Mouse (Mus musculus): ENCODE results near the gene Mlxip.

Gene Mlxip

DNA sequence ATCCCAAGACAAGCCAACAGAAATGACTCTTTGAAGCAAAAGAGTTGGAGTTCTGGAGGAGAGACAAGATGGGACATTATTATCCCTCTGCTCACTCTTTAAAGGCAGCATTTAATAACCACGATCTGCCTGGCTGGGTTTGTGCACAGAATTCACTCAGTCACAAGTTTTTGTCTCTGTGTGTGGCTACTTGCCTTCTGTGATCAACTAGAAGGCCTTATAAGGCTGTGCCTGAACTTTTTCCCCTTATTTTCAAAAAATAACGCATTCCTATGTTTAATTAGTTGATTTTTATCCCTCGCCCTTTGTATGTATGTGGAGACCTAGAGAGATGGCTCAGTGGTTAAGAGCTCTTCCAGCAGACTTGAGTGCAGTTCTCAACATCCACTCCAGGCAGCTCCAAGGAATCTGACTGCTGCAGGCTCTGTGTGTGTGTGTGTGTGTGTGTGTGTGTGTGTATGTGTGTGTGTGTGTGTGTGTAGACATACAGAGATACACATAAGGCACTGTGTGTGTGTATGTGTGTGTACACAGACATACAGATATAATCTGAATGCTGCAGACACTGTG, 37.8 kb downstream of the Mlxip start:
- DNase-seq (ENCODE audit: low spot score) = no peak

DNA sequence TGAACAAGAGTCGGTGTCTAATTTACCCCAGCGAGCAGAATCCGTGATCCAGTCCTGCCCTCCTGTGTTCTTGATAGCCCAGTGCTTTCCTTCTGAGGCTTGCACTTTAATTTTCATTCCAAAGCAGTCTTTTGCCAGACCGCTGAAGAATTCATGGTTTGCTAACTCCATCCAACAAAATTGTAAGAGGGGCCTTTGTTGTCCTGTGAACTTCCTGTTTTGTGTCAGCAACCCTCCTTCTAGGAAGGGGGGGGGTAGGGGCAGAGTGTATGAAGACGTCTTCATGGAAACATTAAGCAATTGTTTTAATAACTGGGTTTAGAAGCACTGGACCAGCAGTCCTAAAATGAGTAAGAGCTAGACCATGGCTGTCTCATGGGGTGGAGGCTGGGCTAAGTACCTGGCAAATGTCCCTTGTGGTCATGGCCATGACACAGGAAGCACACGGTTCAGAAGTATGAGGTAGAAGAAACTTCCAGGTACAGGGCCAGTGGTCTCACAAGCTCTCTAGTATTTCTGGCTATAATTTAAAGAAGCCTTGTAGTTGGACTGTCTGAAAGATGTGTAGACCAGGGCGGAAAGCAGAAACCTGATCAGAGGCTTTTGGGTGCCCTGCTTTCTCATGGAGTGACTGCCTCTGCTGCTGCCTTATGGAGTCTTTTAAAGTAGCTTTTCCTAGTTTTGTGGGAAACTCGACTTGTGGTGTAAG, 41.6 kb downstream of the Mlxip start:
- DNase-seq (ENCODE audit: low spot score) = no peak

DNA sequence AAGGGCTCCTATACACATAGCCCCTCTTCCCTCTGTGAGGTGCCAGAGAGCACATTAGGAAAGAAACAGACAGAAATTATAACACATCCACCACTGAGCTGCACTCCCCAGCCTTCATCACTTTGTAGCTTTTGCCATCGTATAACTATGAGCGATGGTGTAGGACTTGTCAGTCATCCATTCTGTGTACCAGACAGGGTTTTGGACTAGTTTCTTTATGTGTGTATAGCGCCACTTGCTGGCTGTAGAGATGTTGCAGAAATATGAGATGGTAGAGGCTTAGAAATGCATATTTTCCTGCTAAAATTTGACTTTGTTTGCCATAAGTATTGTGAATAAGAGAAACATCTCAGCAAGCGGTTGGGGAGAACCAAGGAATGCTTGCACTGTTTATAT, 42.2 kb downstream of the Mlxip start:
- no peak for DNase-seq (ENCODE audit: low spot score)

DNA sequence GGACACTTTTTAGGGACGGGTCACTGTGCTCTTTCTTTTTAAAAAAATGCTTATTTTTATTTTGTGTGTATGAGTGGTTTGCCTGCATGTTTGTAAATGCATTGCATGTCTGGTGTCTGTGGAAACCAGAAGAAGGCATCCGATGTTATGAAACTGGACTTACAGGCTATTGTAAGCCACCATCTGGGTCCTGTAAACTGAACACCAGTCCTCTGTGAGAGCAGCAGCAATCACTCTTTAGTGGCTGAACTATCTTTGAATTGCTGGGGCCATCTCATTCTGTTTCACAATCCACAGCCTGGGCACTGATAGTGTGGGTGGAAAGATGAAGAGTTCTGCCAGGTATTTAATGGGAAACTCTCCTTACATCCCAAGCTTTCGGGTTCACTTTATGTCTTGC, 43.8 kb downstream of the Mlxip start:
- DNase-seq (ENCODE audit: low spot score) = no peak

DNA sequence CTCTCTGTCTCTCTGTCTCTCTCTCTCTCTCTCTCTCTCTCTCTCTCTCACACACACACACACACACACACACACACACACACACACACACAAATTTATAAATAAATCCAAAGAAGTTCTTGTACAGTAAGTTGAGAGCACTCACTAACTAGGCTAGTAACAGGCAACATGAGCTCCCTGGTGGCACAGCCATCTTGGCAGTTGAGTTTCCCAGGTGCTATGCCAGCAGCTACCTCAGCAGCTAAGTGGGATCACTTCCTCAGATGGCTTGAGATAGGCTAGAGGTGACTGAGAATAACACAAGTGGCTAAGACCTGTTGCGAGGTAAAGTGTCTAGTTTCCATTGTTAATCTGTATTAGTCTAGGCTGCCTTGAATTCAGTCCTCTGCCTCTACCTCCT, 44.7 kb downstream of the Mlxip start:
- no peak for DNase-seq (ENCODE audit: low spot score)

DNA sequence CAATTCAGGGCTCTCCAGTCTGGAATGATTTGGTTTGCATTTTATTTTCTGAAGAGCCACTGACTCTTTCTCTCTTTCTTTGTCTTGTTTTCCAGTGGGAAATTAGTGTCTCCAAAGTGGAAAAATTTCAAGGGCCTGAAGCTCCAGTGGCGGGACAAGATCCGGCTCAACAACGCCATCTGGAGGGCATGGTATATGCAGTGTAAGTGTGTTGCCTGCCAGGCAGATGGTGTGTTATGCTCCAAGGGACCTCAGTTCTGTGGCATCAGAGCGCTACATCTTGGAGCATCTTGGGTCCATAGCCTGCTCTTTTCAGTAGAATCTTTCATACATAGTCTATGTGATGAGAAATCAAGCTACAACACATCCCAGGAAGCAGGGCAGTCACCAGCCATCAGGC, 45.3 kb downstream of the Mlxip start:
- no peak for DNase-seq (ENCODE audit: low spot score)

DNA sequence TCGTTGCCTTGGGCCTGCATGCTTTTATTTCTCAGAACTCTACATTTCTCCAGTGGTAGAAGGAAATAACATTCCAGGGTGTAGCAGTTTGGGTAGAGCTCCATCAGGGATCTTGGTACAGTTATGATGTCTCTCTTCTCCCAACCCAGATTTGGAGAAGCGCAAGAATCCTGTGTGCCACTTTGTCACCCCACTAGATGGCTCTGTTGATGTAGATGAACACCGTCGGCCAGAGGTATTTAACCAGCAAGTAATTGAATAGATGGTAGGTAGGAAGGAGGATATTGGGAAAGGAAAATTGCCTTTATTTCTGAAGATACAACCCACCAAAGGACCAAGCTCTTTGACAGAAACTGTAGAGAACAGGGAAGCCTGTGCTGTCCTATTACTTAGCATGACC, 46.1 kb downstream of the Mlxip start:
- DNase-seq (ENCODE audit: low spot score) = no peak

DNA sequence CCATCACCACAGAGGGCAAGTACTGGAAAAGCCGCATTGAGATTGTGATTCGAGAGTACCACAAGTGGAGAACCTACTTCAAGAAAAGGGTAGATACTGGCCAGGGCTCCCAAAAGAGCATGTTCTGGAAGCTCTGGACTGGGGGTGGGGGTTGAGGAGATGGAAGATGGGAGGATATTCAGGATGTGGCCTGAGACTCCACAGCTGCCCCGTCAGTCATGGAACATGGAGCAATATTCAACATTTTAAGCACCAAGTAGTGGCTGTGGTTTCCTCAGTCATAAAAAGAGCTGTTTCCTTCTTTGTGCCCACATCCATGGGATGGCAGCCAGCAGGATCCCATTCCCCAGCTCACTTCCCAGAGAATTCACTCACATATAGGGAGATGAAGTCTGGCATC, 47.7 kb downstream of the Mlxip start:
- no peak for DNase-seq (ENCODE audit: low spot score)

DNA sequence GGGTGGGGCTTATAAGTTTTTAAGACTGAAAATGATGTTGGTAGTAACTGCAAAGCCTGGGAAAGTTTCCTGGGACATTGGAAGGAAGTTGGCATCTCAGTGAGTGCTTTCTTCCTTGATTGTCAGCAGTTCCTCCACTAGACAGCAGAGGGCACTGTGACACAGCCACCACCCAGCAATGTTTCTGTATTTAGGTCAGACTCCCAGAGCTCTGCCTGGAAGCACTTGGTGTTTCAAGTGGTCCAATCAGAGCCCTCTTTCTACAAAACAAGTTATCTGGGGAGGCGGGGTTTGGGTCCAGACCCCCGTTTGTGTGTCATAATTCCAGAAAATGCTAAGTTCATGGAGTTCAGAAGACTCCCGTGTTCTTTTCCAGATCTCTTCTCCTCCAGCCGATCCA, 49.5 kb downstream of the Mlxip start:
- peak; percentile 45 for DNase-seq (ENCODE audit: low spot score)

DNA sequence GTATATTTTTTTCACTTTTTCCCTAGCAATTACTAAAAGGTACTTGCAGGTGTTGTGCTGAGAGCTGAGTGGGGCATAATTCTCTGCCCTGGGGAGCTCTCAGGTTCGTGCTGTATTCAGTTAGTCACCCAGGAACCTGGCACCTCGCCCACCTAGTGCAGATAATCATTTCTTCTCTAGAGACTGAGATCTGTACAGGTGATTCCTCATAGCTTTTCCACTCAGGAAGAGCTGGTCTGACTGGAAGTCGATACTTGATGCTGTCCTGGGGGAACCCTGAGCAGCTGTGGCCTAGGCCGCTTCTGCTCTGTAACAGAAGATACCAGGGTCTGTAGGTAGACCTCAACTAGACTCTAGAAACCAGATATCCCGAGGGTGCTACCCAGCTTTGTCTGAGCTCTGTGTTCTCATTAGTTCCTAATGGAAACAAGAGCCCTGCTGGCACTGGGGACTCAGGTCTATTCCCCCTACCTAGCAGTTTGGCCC, 50.3 kb downstream of the Mlxip start:
- DNase-seq (ENCODE audit: low spot score) = no peak

DNA sequence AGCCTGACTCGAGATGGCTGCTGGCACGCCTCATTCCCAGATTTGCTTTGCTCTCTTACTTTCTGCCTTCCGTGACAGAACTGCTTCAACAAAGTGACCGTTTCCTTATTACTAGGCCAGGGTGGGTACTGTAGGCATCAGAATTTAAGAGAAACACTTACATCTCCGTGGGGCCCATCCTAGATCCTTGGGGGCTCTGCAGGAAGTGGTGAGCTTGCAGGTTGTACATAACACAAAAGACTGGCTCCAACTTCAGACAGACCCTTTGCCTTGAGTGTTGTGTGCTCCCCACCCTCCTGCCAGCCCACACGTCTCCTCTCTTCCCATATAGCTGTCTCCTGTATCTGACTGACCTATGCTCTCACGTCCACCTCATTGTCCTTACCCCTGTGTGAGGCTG, 57.3 kb downstream of the Mlxip start:
- no peak for DNase-seq (ENCODE audit: low spot score)

DNA sequence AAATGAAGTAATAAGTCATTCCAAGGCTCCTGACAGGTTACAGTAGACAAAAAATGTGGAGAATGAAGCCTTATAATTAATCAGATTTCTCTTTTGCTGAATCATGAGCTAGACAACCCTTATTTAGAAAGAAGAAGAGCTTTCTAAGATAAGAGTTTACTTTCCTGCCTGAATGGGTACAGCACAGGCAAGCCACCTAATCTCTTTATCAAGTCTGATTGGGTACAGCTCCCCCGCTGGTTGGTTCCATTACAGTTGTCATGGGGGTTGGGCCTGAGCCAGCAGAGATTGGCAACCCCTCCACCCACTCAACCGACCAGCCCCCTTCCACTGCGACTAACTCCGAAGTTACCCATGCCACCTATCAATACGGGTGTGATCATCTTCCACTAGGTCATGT, 66.8 kb downstream of the Mlxip start:
- DNase-seq (ENCODE audit: low spot score) = no peak

DNA sequence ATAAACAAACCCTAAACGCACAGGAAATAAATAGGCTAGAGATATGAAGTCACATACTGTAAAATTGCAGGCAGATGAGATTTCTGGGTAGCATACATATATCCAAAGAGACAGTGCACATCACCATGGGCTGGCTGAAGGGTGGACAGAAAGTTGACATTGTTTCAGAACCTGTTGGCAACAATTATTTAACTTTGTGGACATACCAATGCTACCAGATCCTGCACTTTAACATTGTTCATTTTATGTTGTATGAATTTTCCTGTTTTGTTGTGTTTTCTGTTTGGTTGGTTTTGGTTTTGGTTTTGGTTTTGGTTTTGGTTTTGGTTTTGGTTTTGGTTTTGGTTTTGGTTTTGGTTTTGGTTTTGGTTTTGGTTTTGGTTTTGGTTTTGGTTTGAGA, 70.0 kb downstream of the Mlxip start:
- no peak for DNase-seq (ENCODE audit: low spot score)

DNA sequence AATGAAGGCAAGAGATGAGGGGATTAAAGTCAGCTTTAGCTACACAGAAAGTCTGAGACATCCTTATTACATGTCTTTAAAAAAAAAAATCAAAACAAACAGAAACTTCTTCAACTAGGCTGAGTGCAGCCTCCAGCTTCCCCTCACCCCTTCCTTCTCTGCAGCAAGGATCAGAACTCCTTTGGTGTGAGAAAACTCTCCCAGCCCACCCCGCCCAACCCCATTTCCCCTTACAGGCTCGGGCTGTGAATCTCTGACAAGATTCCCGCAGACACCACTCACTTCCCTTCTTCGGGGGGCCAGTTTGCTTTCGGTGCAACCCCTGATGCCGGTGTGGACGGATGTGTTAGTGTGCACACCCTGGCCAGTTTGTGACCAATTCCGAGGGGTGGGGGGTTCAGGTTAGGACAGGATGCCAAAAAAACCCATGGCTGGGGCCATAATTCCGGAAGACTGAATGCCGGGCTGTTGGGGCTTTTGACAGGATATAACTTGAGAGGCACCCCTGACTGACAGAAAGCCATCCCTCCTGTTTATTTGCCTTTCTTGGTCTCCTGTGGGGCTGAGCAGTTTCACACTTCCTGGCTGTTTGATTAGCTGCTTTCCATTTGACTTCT, 76.3 kb downstream of the Mlxip start:
- no peak for DNase-seq (ENCODE audit: low spot score)

DNA sequence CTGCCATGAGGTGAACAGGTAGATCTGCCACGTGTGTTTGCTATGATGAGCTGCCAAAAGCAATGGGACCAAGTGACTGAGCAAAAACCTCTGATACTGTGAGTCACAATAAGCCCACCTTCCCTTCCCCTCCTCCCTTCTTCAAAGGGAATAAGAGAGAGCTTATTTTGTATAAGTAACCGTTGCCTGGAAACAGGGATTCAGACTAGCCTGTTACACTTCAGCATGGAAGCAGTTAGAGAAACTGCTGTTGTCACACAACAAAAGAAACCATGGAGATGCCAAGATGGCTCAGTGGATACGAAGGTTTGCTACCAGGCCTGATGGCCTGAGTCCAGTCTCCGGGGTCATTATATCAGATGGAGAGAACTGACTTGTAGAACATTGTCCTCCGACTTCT, 79.2 kb downstream of the Mlxip start:
- DNase-seq (ENCODE audit: low spot score) = no peak

DNA sequence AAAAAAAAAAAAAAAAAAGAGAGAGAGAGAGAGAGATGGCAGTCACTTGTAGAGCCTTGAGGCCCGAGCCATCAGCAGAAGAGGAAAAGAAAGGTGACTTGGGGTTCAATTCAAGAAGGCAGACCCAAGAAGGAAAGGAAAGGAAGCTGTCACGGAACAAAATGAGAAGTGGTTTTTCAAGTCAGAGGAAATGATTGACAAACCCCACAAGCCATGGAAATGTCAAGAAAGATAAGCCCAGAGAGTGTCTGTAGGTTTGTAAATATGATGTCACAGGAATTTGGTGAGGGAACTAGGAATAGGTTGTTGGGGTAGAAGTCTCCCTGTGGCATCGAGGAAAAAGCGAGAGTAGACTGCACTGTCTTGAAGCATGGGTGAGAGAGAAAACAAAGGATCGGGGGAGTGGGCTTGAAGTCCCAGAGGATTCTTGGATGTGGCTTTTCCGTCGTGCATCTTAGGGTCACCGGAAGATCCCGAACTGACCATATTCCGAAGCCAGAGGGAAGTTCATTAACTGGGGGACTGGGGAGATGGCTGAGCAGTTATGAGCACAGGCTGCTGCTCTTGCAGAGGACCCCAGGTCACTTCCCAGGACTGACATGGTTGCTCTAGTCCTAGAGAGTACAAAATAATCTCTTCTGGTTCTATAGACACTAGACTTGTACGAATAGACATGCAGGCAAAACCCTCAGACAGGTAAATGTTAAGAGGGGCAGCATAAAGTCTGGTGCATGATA, 93.2 kb downstream of the Mlxip start:
- no peak for DNase-seq (ENCODE audit: low spot score)

DNA sequence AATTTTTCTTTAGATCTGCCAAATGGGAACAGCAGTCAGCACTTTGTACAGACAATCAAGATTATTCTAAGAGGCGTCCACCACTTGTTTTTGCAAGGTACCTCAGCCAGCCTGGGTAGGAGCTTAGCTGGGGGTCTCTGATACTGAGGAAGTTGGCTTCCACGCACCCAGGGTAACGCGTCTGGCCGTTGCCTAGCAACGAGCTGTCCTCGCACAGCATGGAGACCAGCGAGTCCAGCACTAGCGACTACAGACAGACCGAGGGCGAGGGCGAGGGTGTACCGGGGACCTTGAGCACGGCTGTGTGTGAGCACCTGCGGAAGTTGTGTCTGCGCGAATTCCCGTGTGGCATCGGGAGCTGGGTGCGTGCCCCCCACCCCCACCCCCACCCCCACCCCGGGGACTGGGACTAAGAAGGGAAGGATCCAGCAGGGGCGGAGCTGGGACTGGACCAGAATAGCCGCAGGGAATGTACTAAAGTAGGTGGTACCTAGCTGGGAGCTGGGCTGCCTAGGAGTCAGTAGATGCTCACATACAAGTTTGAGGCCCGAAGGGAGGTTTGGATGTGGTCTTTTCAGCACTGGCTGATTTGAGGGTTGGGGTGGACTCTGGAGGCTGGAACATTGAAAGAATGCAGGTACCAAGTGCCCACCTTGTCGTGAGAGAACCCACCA, 94.7 kb downstream of the Mlxip start, which contains the start of the genes Lrrc43 and Il31:
Gene Lrrc43 (plus strand): TSS at position 194 of the 674 bp plus-strand sequence.
Gene Il31 (minus strand): TSS at position 378 of the 674 bp plus-strand sequence.
- no peak for DNase-seq (ENCODE audit: low spot score)

DNA sequence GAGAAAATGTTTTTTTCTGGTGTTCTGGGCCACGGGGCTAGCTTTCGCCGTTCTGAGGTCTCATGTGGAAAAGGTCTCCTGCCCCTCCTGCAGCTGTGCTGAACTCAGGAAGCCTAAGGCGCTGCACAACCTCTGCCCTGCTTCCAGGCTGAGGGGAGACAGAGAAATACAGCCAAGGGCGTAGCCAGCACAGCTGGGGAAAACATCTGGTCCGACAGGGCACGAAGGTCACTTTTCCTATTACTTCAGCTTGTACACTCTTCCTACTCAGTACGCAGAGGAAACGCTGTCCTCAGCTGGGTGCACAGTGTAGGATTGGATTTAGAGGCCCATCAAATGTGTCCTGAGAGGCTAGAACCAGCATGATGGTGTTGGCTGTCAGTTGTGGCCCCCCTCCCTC, 95.3 kb downstream of the Mlxip start:
- DNase-seq (ENCODE audit: low spot score) = no peak

DNA sequence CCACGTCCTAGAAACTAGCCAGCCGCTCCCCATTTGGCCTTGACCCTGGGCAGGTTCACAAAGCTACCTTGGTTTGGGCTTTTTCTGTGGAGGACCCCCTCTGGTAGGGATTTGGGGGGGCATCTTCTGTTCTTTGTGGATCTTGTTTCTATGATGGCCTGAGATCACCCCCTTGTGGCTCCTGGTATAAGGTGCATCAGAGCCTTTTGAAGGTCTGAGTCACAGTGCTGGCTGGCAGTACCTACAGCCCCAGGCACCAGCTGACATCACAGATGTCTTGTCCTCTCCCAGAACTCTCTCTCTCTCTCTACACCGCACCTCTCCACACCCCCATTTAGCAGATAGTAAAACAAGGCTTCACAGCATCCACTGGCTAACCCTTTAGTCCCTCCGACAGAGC, 105.1 kb downstream of the Mlxip start:
- no peak for DNase-seq (ENCODE audit: low spot score)

DNA sequence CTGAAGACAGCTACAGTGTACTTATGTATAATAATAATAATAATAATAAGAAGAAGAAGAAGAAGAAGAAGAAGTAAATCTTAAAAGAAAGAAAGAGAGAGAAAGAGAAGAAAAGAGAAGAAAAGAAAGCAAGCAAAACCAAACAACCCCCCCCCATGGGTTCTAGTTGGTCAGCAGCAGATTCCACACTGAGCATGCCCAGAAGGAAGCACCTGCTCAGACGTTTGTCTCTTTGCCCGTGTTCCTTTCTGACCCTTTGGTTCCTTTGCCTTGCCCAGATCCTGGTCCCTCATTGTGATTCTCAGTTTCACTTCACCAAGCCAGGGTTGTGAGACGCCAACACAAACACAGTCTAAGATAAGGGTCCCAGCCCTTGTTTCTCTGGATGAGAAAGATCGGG, 107.4 kb downstream of the Mlxip start:
- no peak for DNase-seq (ENCODE audit: low spot score)

Data from ovary, postnatal 10 days (tissue).